Mouse (Mus musculus) ES-E14 (cell line): ENCODE results near the gene Zfr. TPM values are rescaled to one million over a fixed set of nuclear protein-coding genes. Genes with fewer than 3 reads are reported as not detected.
"Not testable (repeated sequence)": the region's sequence is repeated elsewhere in the genome, so short reads cannot be mapped to it uniquely, and the experiment has no call there.

Source experiments
- DNase-seq: peaks from one replicate; pipeline ENCODE4 v3.0.0-alpha.2; 2013; ENCODE audit warnings: low read depth, low spot score
- H3K27ac ChIP-seq: 2 replicates; pipeline ENCODE4 v1.5.1; 2012; ENCODE audit warnings: low read depth, mild to moderate bottlenecking, low read length, moderate library complexity, mixed read lengths; ENCODE audit not compliant: poor library complexity, insufficient read depth, severe bottlenecking
- H3K36me3 ChIP-seq: 2 replicates; pipeline ENCODE4 v1.6.1; 2012; ENCODE audit warnings: mild to moderate bottlenecking, low read length, moderate library complexity, mixed read lengths; ENCODE audit not compliant: control insufficient read depth, poor library complexity, insufficient read depth, severe bottlenecking
- H3K4me1 ChIP-seq, 2 experiments: fragments of 150-350 bp in 1 of 2; sonication (generic) in 1 of 2; 2 replicates each; pipeline ENCODE4 v1.6.1; 2012; ENCODE audit warnings: low read length in 2 of 2, mild to moderate bottlenecking in 1 of 2, mixed read lengths in 1 of 2; ENCODE audit not compliant: control insufficient read depth in 2 of 2, insufficient read depth in 2 of 2, poor library complexity in 1 of 2
- H3K4me3 ChIP-seq, 2 experiments: fragments of 150-350 bp in 1 of 2; sonication (generic) in 1 of 2; 2 replicates each; pipeline ENCODE4 v1.5.1; 2012; ENCODE audit warnings: low read length in 2 of 2, low read depth in 1 of 2, mild to moderate bottlenecking in 1 of 2, mixed read lengths in 1 of 2; ENCODE audit not compliant: insufficient read depth in 1 of 2, poor library complexity in 1 of 2, severe bottlenecking in 1 of 2
- H3K9ac ChIP-seq: 2 replicates; pipeline ENCODE4 v1.6.1; 2012; ENCODE audit warnings: low read depth, mild to moderate bottlenecking, low read length, mixed read lengths; ENCODE audit not compliant: poor library complexity, insufficient read depth, severe bottlenecking
- H3K9me3 ChIP-seq: fragments of 150-350 bp; sonication (generic); 2 replicates; pipeline ENCODE4 v1.6.1; 2012; ENCODE audit warnings: low read depth, mild to moderate bottlenecking, low read length; ENCODE audit not compliant: control insufficient read depth, insufficient read depth
- CHD2 ChIP-seq: IDR thresholded peaks from 2 replicates; pipeline ENCODE4 v1.6.1; 2014; ENCODE audit warnings: mild to moderate bottlenecking, low read depth, low read length, inconsistent platforms
- HCFC1 ChIP-seq: IDR thresholded peaks from 2 replicates; pipeline ENCODE4 v1.6.1; 2012; ENCODE audit warnings: low read length, inconsistent platforms, borderline replicate concordance; ENCODE audit not compliant: insufficient read depth
- MAFK ChIP-seq: IDR thresholded peaks from 2 replicates; pipeline ENCODE4 v1.6.1; 2014; ENCODE audit warnings: mild to moderate bottlenecking, low read depth, low read length, inconsistent platforms; ENCODE audit not compliant: insufficient read depth
- ZC3H11A ChIP-seq: IDR thresholded peaks from 2 replicates; pipeline ENCODE4 v1.6.1; 2012; ENCODE audit warnings: low read depth, mild to moderate bottlenecking, inconsistent platforms, low read length, borderline replicate concordance
- ZNF384 ChIP-seq: IDR thresholded peaks from 2 replicates; pipeline ENCODE4 v1.6.1; 2012; ENCODE audit warnings: low read depth, low read length, inconsistent platforms
- in situ Hi-C, 2 experiments: fragments of 600-800 bp; cut with MboI; formaldehyde crosslinking; loops; one replicate each; pipeline ENCODE4 v1.15.1; 2025; ENCODE audit warnings: low sequenced_read_pairs in 2 of 2, inconsistent platforms in 1 of 2; ENCODE audit not compliant: unreplicated experiment in 2 of 2
- total RNA-seq: library from RNA; depleted of rRNA; stranded (reverse); fragments of 300-350 nt; gene quantifications from 2 replicates; pipeline ENCODE4 v1.2.3, GENCODE M21; 2012

Gene Zfr
- total RNA-seq, 1 experiment: 66.8 TPM

DNA sequence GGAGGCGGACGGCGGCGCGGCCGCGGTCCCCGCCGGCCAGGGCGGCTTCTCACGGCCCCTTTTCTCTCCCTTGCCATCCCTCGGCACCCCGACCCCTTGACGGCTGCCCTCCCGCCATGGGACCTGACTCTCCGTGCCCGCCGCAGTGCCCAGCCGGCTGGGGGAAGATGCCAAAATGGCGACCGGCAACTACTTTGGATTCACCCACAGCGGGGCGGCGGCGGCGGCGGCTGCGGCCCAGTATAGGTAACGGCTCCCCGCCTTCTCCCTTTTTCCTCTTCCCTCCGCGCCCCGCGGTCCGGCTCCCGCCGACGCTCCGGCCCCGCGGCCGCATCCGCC is 431 bp downstream of the Zfr start:
- peaks cover 4 to 7% of the 10 kb centered on the region in 2 experiments; a peak in 1 of 4 replicates for H3K4me1 ChIP-seq
- in situ Hi-C loops: no loop called here
- no peaks in the 10 kb centered on the region for H3K36me3 ChIP-seq
- no peaks in the 10 kb centered on the region for H3K9me3 ChIP-seq
- no peak for DNase-seq
- H3K9ac ChIP-seq: peak overlapping the region; percentile 96
- TF ChIP-seq MAFK: no peak
- no peak for TF ChIP-seq HCFC1
- TF ChIP-seq ZNF384: no peak
- no peak for TF ChIP-seq CHD2
- no peak for TF ChIP-seq ZC3H11A
- H3K27ac ChIP-seq: peak overlapping the region; percentile 91
- peak overlapping the region; percentile 94 to 98 for H3K4me3 ChIP-seq

DNA sequence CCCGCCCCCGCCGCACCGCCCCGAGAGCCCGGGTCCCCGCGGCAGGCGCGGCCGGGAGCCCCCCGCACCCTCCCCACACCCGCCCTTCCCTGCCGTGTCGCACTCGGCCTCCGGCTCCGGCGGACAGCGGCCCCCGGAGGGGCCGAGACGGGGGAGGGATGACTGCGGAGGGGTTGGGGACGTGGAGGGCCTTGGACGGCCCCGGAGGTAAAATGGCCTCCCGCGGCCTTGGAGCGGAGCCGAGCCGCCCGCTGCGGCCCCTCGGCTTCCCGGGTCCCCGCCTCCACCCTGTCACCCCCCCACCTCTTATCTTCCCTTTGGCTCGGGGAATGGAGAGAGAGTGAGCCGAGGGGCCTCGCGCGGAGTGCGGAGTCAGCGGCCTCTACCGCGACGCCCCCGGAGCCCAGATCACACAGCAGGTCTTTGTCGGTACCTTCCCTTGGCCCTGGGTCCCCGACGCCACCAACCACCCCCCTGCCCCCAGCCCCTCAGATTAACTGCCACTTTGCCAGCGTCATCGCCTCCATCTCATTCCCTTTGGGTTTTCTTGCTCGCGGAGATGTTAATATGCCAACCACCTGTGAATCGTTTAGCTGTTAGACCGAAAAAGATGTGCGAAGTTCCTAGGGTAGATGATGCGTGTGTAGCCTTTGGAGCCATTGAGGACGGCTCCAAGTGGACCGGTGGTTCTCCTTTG is 949 bp downstream of the Zfr start:
- in situ Hi-C loops: no loop called here
- H3K27ac ChIP-seq: peak overlapping the region; percentile 91; the same call in 1 of the 2 replicates
- no peaks in the 10 kb centered on the region for H3K9me3 ChIP-seq
- TF ChIP-seq MAFK (no peak), ZC3H11A (no peak), HCFC1 (no peak), CHD2 (no peak), ZNF384 (no peak)
- peak overlapping the region; percentile 94 to 98 for H3K4me3 ChIP-seq
- H3K36me3 ChIP-seq: no peaks in the 10 kb centered on the region
- peaks cover 4 to 7% of the 10 kb centered on the region in 2 experiments; a peak in 1 of 4 replicates for H3K4me1 ChIP-seq
- H3K9ac ChIP-seq: peak overlapping the region; percentile 96
- no peak for DNase-seq

DNA sequence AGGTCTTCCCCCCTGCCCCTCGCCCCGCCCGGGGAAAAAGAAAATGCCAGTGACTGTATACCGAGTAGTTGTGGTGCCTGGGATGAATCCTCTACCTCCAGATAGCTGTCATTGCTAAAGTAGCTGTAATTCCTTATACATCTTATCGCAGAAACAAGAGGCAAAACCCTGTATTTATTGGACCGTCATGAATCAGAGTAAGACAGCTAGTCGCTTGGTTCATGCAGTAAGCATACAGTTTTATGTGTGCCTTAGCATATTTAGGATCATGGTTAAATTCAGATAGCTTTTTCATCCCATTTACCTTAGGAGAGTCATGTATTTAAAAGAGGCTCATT is 1.5 kb downstream of the Zfr start:
- peak overlapping the region; percentile 96 for H3K9ac ChIP-seq
- H3K4me1 ChIP-seq: peaks cover 4 to 7% of the 10 kb centered on the region in 2 experiments; a peak in 1 of 4 replicates
- no peak for TF ChIP-seq ZNF384
- TF ChIP-seq ZC3H11A: no peak
- TF ChIP-seq HCFC1: no peak
- H3K4me3 ChIP-seq: peak overlapping the region; percentile 94 to 98
- no peaks in the 10 kb centered on the region for H3K36me3 ChIP-seq
- no peak overlapping the region for H3K27ac ChIP-seq
- in situ Hi-C loops: no loop called here
- DNase-seq: no peak
- H3K9me3 ChIP-seq: no peaks in the 10 kb centered on the region

DNA sequence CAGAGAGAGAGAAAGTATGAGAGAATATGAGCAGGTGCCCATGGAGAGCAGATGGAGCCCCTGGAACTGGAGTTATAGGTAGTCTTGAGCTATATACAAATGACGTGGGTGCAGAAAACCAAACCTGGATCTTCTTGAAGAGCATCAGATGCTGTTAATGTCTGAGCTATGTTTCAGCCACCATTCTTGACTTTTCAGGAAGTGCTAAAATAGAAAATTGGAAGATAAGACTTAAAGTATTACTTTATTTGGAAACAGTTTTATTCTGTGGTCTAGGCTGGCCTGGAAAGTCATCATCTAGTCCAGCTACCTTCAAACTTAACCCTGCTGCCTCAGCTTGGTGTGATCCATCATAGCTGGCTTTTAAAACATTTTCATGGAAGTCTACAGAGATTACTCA is 7.3 kb downstream of the Zfr start:
- Histone ChIP-seq H3K36me3 (no peaks in the 10 kb centered on the region; the same call in 1 of the 2 replicates), H3K27ac (no peak overlapping the region), H3K4me3 (no peak overlapping the region), H3K9me3 (no peaks in the 10 kb centered on the region), H3K9ac (no peak overlapping the region), H3K4me1 (peaks cover 0 to 1% of the 10 kb centered on the region in 2 experiments; a peak in 1 of 4 replicates)
- DNase-seq: no peak
- TF ChIP-seq HCFC1: no peak
- no peak for TF ChIP-seq MAFK
- in situ Hi-C loops: no loop called here

DNA sequence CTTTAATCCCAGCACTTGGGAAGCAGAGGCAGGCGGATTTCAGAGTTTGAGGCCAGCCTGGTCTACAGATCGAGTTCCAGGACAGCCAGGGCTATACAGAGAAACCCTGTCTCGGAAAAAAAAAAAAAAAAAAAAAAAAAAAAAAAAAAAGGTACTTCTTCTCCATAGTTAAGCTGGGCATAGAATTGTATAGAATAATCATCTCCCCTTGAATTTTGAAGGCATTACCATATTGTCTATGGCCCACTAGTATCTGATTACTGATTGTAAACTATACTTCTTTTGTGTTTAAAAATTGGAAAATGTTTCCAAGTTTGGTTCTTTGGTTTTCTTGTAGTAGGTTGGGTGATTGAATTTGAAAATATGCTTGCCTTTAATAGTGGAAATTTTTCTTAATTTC is 13.2 kb downstream of the Zfr start:
- DNase-seq, H3K36me3 ChIP-seq, in situ Hi-C loops, H3K9me3 ChIP-seq, H3K4me3 ChIP-seq, H3K9ac ChIP-seq, H3K27ac ChIP-seq, H3K4me1 ChIP-seq: not testable (repeated sequence)
